Mouse (Mus musculus) kidney, embryonic 15.5 days (tissue): ENCODE measurements at regions not wholly inside any gene's neighbourhood (a gene's known extent, or its start where the extent isn't known, plus 50 kb on each side); places are given as distances from the start of the nearest gene placed in this dataset.
"Not testable (repeated sequence)": the region's sequence is repeated elsewhere in the genome, so short reads cannot be mapped to it uniquely, and the experiment has no call there.

ENCODE experiments used
- ATAC-seq: fragments of 200-750 bp; cut with Nextera tagmentation; replicated peaks from 2 replicates; pipeline ENCODE4 v1.8.0; 2017; ENCODE audit warnings: moderate TSS enrichment; ENCODE audit not compliant: low FRiP score
- H3K27ac ChIP-seq: fragments of 300-500 bp; sonication (generic); 2 replicates; pipeline ENCODE4 v1.5.1; 2015; ENCODE audit warnings: mild to moderate bottlenecking, inconsistent platforms
- H3K27me3 ChIP-seq: fragments of 300-500 bp; sonication (generic); 2 replicates; pipeline ENCODE4 v1.6.1; 2015; ENCODE audit warnings: inconsistent platforms
- H3K36me3 ChIP-seq: fragments of 300-500 bp; sonication (generic); 2 replicates; pipeline ENCODE4 v1.6.1; 2015; ENCODE audit warnings: inconsistent platforms
- H3K4me1 ChIP-seq: fragments of 300-500 bp; sonication (generic); 2 replicates; pipeline ENCODE4 v1.6.1; 2015; ENCODE audit warnings: inconsistent platforms
- H3K4me2 ChIP-seq: fragments of 300-500 bp; sonication (generic); 2 replicates; pipeline ENCODE4 v1.6.1; 2015; ENCODE audit warnings: moderate library complexity, mild to moderate bottlenecking, inconsistent platforms
- H3K4me3 ChIP-seq: fragments of 300-500 bp; sonication (generic); replicated peaks from 2 replicates; pipeline ENCODE4 v1.5.1; 2015; ENCODE audit warnings: mild to moderate bottlenecking, inconsistent platforms
- H3K9ac ChIP-seq: fragments of 300-500 bp; sonication (generic); 2 replicates; pipeline ENCODE4 v1.6.1; 2015; ENCODE audit warnings: mild to moderate bottlenecking, inconsistent platforms
- H3K9me3 ChIP-seq: fragments of 300-500 bp; sonication (generic); replicated peaks from 2 replicates; pipeline ENCODE4 v1.6.1; 2016; ENCODE audit warnings: inconsistent platforms
- WGBS: fragments of 180-500 bp; shearing (Covaris S2); methylation state at CpG from one replicate; pipeline ENCODE4 v1.1.7; 2015; ENCODE audit warnings: mixed read lengths; 5-methylcytosine and 5-hydroxymethylcytosine counted together

GRCm38 (mm10) chr13:42000966-42001365 lies 50.9 kb upstream of the Hivep1 start:
- H3K36me3 ChIP-seq: no peaks in the 10 kb centered on the region
- no peak overlapping the region for H3K4me2 ChIP-seq
- no peak for ATAC-seq
- H3K27me3 ChIP-seq: no peaks in the 10 kb centered on the region
- H3K4me1 ChIP-seq: 0 out of 2 replicates have a peak, but pooled peaks cover 15% of the 10 kb centered on the region
- WGBS: 53% methylated on average over 3 of the region's 3 CpGs
- no peak overlapping the region for H3K4me3 ChIP-seq
- no peak overlapping the region for H3K27ac ChIP-seq
- H3K9ac ChIP-seq: no peak overlapping the region
- no peaks in the 10 kb centered on the region for H3K9me3 ChIP-seq

- Histone ChIP-seq H3K4me2 (peak overlapping the region; percentile 35; the same call in 1 of the 2 replicates), H3K9me3 (no peaks in the 10 kb centered on the region), H3K36me3 (no peaks in the 10 kb centered on the region), H3K4me1 (0 out of 2 replicates have a peak, but pooled peaks cover 15% of the 10 kb centered on the region), H3K27ac (no peak overlapping the region), H3K4me3 (peak overlapping the region; percentile 11; the same call in 1 of the 2 replicates), H3K9ac (no peak overlapping the region), H3K27me3 (no peaks in the 10 kb centered on the region)
- ATAC-seq: no peak
- WGBS: 47% methylated on average over 9 of the region's 9 CpGs
Measured at GRCm38 (mm10) chr13:41997883-41998282, 53.9 kb upstream of the Hivep1 start.

- ATAC-seq: no peak
- Histone ChIP-seq H3K9me3 (no peaks in the 10 kb centered on the region), H3K4me2 (no peak overlapping the region), H3K9ac (no peak overlapping the region), H3K27me3 (no peaks in the 10 kb centered on the region), H3K36me3 (no peaks in the 10 kb centered on the region), H3K4me3 (no peak overlapping the region), H3K27ac (no peak overlapping the region), H3K4me1 (0 out of 2 replicates have a peak, but pooled peaks cover 15% of the 10 kb centered on the region)
- 47% methylated on average over 3 of the region's 3 CpGs for WGBS
Measured at GRCm38 (mm10) chr13:41994126-41994525, 57.7 kb upstream of the Hivep1 start.

- ATAC-seq: no peak
- no peaks in the 10 kb centered on the region for H3K4me1 ChIP-seq
- H3K9me3 ChIP-seq: no peaks in the 10 kb centered on the region
- H3K4me2 ChIP-seq: no peak overlapping the region
- no peaks in the 10 kb centered on the region for H3K36me3 ChIP-seq
- no peak overlapping the region for H3K9ac ChIP-seq
- WGBS: 60% methylated on average over 3 of the region's 3 CpGs
- H3K27me3 ChIP-seq: no peaks in the 10 kb centered on the region
- no peak overlapping the region for H3K4me3 ChIP-seq
- no peak overlapping the region for H3K27ac ChIP-seq
Measured at GRCm38 (mm10) chr13:41975918-41976317, 75.9 kb upstream of the Hivep1 start.

- no peak overlapping the region for H3K27ac ChIP-seq
- WGBS: 72% methylated on average over 3 of the region's 3 CpGs
Measured at GRCm38 (mm10) chr13:41962915-41963314, 88.9 kb upstream of the Hivep1 start.

GRCm38 (mm10) chr13:41960960-41961359 lies 90.9 kb upstream of the Hivep1 start:
- H3K9me3 ChIP-seq, ATAC-seq, H3K9ac ChIP-seq, H3K27ac ChIP-seq, H3K36me3 ChIP-seq, H3K27me3 ChIP-seq, H3K4me3 ChIP-seq, H3K4me2 ChIP-seq, H3K4me1 ChIP-seq: not testable (repeated sequence)
- 91% methylated on average over 3 of the region's 3 CpGs for WGBS

More at GRCm38 (mm10) chr13:41962915-41963314, 88.9 kb upstream of the Hivep1 start:
- no peak overlapping the region for H3K4me2 ChIP-seq
- no peak for ATAC-seq
- H3K36me3 ChIP-seq: no peaks in the 10 kb centered on the region
- H3K27me3 ChIP-seq: no peaks in the 10 kb centered on the region
- H3K9me3 ChIP-seq: no peaks in the 10 kb centered on the region
- no peak overlapping the region for H3K9ac ChIP-seq
- no peak overlapping the region for H3K4me3 ChIP-seq
- H3K4me1 ChIP-seq: no peaks in the 10 kb centered on the region

GRCm38 (mm10) chr13:41957932-41958331 lies 93.9 kb upstream of the Hivep1 start:
- no peak overlapping the region for H3K27ac ChIP-seq
- WGBS: 65% methylated on average over 4 of the region's 4 CpGs
- no peaks in the 10 kb centered on the region for H3K4me1 ChIP-seq

GRCm38 (mm10) chr13:41955884-41956283 lies 95.9 kb upstream of the Hivep1 start:
- H3K36me3 ChIP-seq: no peaks in the 10 kb centered on the region
- H3K9me3 ChIP-seq: no peaks in the 10 kb centered on the region
- WGBS: 88% methylated on average over 4 of the region's 4 CpGs
- no peaks in the 10 kb centered on the region for H3K27me3 ChIP-seq
- H3K4me3 ChIP-seq: no peak overlapping the region
- ATAC-seq: no peak
- no peak overlapping the region for H3K27ac ChIP-seq
- H3K4me1 ChIP-seq: no peaks in the 10 kb centered on the region
- H3K9ac ChIP-seq: no peak overlapping the region
- H3K4me2 ChIP-seq: no peak overlapping the region

More at GRCm38 (mm10) chr13:41957932-41958331, 93.9 kb upstream of the Hivep1 start:
- ATAC-seq: no peak
- H3K27me3 ChIP-seq: no peaks in the 10 kb centered on the region
- no peak overlapping the region for H3K9ac ChIP-seq
- H3K9me3 ChIP-seq: no peaks in the 10 kb centered on the region
- H3K36me3 ChIP-seq: no peaks in the 10 kb centered on the region
- H3K4me2 ChIP-seq: no peak overlapping the region
- H3K4me3 ChIP-seq: no peak overlapping the region

GRCm38 (mm10) chr13:41955198-41955597 lies 96.6 kb upstream of the Hivep1 start:
- Histone ChIP-seq H3K4me3 (no peak overlapping the region), H3K4me2 (no peak overlapping the region), H3K27ac (no peak overlapping the region), H3K4me1 (no peaks in the 10 kb centered on the region), H3K27me3 (no peaks in the 10 kb centered on the region), H3K36me3 (no peaks in the 10 kb centered on the region), H3K9me3 (no peaks in the 10 kb centered on the region), H3K9ac (no peak overlapping the region)
- 80% methylated on average over 3 of the region's 3 CpGs for WGBS
- ATAC-seq: no peak

- Histone ChIP-seq H3K36me3 (no peaks in the 10 kb centered on the region), H3K27ac (no peak overlapping the region), H3K9ac (no peak overlapping the region), H3K4me3 (no peak overlapping the region), H3K27me3 (no peaks in the 10 kb centered on the region), H3K9me3 (no peaks in the 10 kb centered on the region), H3K4me1 (no peaks in the 10 kb centered on the region), H3K4me2 (no peak overlapping the region)
- ATAC-seq: no peak
- 66% methylated on average over 3 of the region's 3 CpGs for WGBS
Measured at GRCm38 (mm10) chr13:41952453-41952852, 99.4 kb upstream of the Hivep1 start.

GRCm38 (mm10) chr13:41948241-41948640 lies 100.8 kb upstream of the Adtrp start:
- no peak for ATAC-seq
- Histone ChIP-seq H3K9me3 (no peaks in the 10 kb centered on the region), H3K27me3 (no peaks in the 10 kb centered on the region), H3K9ac (no peak overlapping the region), H3K4me2 (no peak overlapping the region), H3K27ac (no peak overlapping the region), H3K4me3 (no peak overlapping the region), H3K36me3 (no peaks in the 10 kb centered on the region), H3K4me1 (no peaks in the 10 kb centered on the region)
- WGBS: 77% methylated on average over 3 of the region's 3 CpGs

- no peaks in the 10 kb centered on the region for H3K36me3 ChIP-seq
- no peaks in the 10 kb centered on the region for H3K4me1 ChIP-seq
- H3K4me3 ChIP-seq: no peak overlapping the region
- no peak for ATAC-seq
- no peaks in the 10 kb centered on the region for H3K9me3 ChIP-seq
- no peak overlapping the region for H3K27ac ChIP-seq
- 73% methylated on average over 12 of the region's 12 CpGs for WGBS
- H3K4me2 ChIP-seq: no peak overlapping the region
- no peaks in the 10 kb centered on the region for H3K27me3 ChIP-seq
- no peak overlapping the region for H3K9ac ChIP-seq
Measured at GRCm38 (mm10) chr13:41932313-41933100, 85.0 kb upstream of the Adtrp start.

- WGBS: 90% methylated on average over 1 of the region's 1 CpGs
- H3K4me3 ChIP-seq: no peak overlapping the region
Measured at GRCm38 (mm10) chr13:41929768-41930167, 82.3 kb upstream of the Adtrp start.

More at GRCm38 (mm10) chr13:41929768-41930167, 82.3 kb upstream of the Adtrp start:
- ATAC-seq: no peak
- Histone ChIP-seq H3K4me2 (no peak overlapping the region), H3K4me1 (no peaks in the 10 kb centered on the region), H3K36me3 (no peaks in the 10 kb centered on the region), H3K27ac (no peak overlapping the region), H3K9ac (no peak overlapping the region), H3K9me3 (no peaks in the 10 kb centered on the region), H3K27me3 (no peaks in the 10 kb centered on the region)
